Comparison of ENCODE assay signal across 10 mouse cellular contexts in genomic region chr9:21011846-21012312, GRCm38 (mm10). TPM values are rescaled to one million over a fixed set of nuclear protein-coding genes. Genes with fewer than 3 reads are reported as not detected.
A peak's percentile ranks its signal among the peaks of the same experiment; 100 is the strongest.
DNase-seq lines count a peak whose midpoint lies in the region; ATAC-seq and TF ChIP-seq lines count a peak whose summit lies in the region.
"Had no signal": no experiment of that assay in that cellular context is flagged by ENCODE, and none has a peak within 500 bp of the region (broad histone marks: within the 10 kb centered on the region; RNA-seq: fewer than 3 reads in every experiment).

No protein-coding gene starts in this region.

- no peak for TF ChIP-seq CTCF in lung, postnatal 0 days (IDR thresholded peaks at IDR 0.05)

- no peaks in the 10 kb centered on the region for H3K9me3 ChIP-seq in embryonic facial prominence, embryonic 10.5 days
- no peaks in the 10 kb centered on the region for H3K9me3 ChIP-seq in heart, embryonic 10.5 days
- no peaks in the 10 kb centered on the region for H3K9me3 ChIP-seq in kidney, embryonic 16.5 days (ENCODE audit: low read length)
- H3K9me3 ChIP-seq in lung, postnatal 0 days (ENCODE audit: low read length), result no peaks in the 10 kb centered on the region
- no peaks in the 10 kb centered on the region for H3K9me3 ChIP-seq in hindbrain, embryonic 13.5 days
- H3K9me3 ChIP-seq in hindbrain, embryonic 11.5 days (ENCODE audit: control insufficient read depth, low read length), result no peaks in the 10 kb centered on the region

- H3K36me3 ChIP-seq in embryonic facial prominence, embryonic 10.5 days (replicated peaks), result peaks cover 27% of the 10 kb centered on the region
- peaks cover 26% of the 10 kb centered on the region for H3K36me3 ChIP-seq in heart, embryonic 10.5 days
- H3K36me3 ChIP-seq in kidney, embryonic 16.5 days (ENCODE audit: insufficient read depth, low read length), result peaks cover 19% of the 10 kb centered on the region
- 0 out of 2 replicates have a peak, but pooled peaks cover 7% of the 10 kb centered on the region for H3K36me3 ChIP-seq in lung, postnatal 0 days (ENCODE audit: insufficient read depth, low read length)
- peaks cover 29% of the 10 kb centered on the region for H3K36me3 ChIP-seq in hindbrain, embryonic 13.5 days
- H3K36me3 ChIP-seq in hindbrain, embryonic 11.5 days (ENCODE audit: control insufficient read depth, insufficient read depth, low read length), result no peaks in the 10 kb centered on the region

- peaks cover 28% of the 10 kb centered on the region for H3K4me1 ChIP-seq in embryonic facial prominence, embryonic 10.5 days
- H3K4me1 ChIP-seq in heart, embryonic 10.5 days, result peaks cover 27% of the 10 kb centered on the region
- peaks cover 22% of the 10 kb centered on the region; the same call in 1 of the 2 replicates for H3K4me1 ChIP-seq in kidney, embryonic 16.5 days (ENCODE audit: insufficient read depth, low read length)
- peaks cover 13% of the 10 kb centered on the region for H3K4me1 ChIP-seq in lung, postnatal 0 days (ENCODE audit: insufficient read depth, low read depth, low read length)
- H3K4me1 ChIP-seq in hindbrain, embryonic 13.5 days (replicated peaks), result peaks cover 15% of the 10 kb centered on the region
- H3K4me1 ChIP-seq in hindbrain, embryonic 11.5 days (replicated peaks; ENCODE audit: control insufficient read depth, insufficient read depth, low read length), result no peaks in the 10 kb centered on the region

- peaks cover 38% of the 10 kb centered on the region for H3K27me3 ChIP-seq in embryonic facial prominence, embryonic 10.5 days (replicated peaks; ENCODE audit: low read depth, poor library complexity, severe bottlenecking)
- H3K27me3 ChIP-seq in heart, embryonic 10.5 days (ENCODE audit: insufficient read depth, poor library complexity, severe bottlenecking), result peaks cover 38% of the 10 kb centered on the region
- peaks cover 12% of the 10 kb centered on the region; the same call in 1 of the 2 replicates for H3K27me3 ChIP-seq in kidney, embryonic 16.5 days (ENCODE audit: insufficient read depth, low read length)
- H3K27me3 ChIP-seq in lung, postnatal 0 days (replicated peaks; ENCODE audit: insufficient read depth, low read length), result no peaks in the 10 kb centered on the region
- peaks cover 50% of the 10 kb centered on the region for H3K27me3 ChIP-seq in hindbrain, embryonic 13.5 days
- H3K27me3 ChIP-seq in hindbrain, embryonic 11.5 days (ENCODE audit: control insufficient read depth, insufficient read depth, low read length), result peaks cover 28% of the 10 kb centered on the region

- DNase-seq in embryonic facial prominence, embryonic 10.5 days (ENCODE audit: low spot score), result no peak
- no peak for DNase-seq in heart, embryonic 10.5 days (ENCODE audit: low spot score)
- peak; percentile 61 for DNase-seq in lung, postnatal 0 days (ENCODE audit: low spot score)
- DNase-seq in right cerebral cortex, adult 18-20 months, result no peak
- no peak for DNase-seq in right cerebral cortex, postnatal 10 days (ENCODE audit: low spot score in 2 of 2)
- no peak for DNase-seq in hindbrain, embryonic 11.5 days (ENCODE audit: low spot score)
- DNase-seq: thymus, postnatal 14 days had no signal

- ATAC-seq in kidney, embryonic 16.5 days (ENCODE audit: low FRiP score, low TSS enrichment), result no peak
- ATAC-seq in lung, postnatal 0 days, result peak; percentile 46
- ATAC-seq in hindbrain, embryonic 13.5 days (ENCODE audit: low FRiP score), result no peak
- ATAC-seq in hindbrain, embryonic 11.5 days (ENCODE audit: low FRiP score), result no peak

- no peak overlapping the region for H3K4me2 ChIP-seq in kidney, embryonic 16.5 days (replicated peaks; ENCODE audit: low read depth, low read length)
- no peak overlapping the region for H3K4me2 ChIP-seq in lung, postnatal 0 days (replicated peaks; ENCODE audit: low read depth, low read length)
- H3K4me2 ChIP-seq in hindbrain, embryonic 13.5 days, result no peak overlapping the region
- no peak overlapping the region for H3K4me2 ChIP-seq in hindbrain, embryonic 11.5 days (replicated peaks; ENCODE audit: low read depth, low read length)

- peak; percentile 82 for TF ChIP-seq EP300 in lung, postnatal 0 days (IDR thresholded peaks at IDR 0.05)

- H3K9ac ChIP-seq in kidney, embryonic 16.5 days (replicated peaks; ENCODE audit: low read length), result no peak overlapping the region
- no peak overlapping the region for H3K9ac ChIP-seq in lung, postnatal 0 days (replicated peaks; ENCODE audit: low read depth)
- H3K9ac ChIP-seq in hindbrain, embryonic 13.5 days, result no peak overlapping the region
- H3K9ac ChIP-seq in hindbrain, embryonic 11.5 days (ENCODE audit: low read depth, low read length), result no peak overlapping the region

- WGBS in embryonic facial prominence, embryonic 10.5 days, result 63% methylated on average over 5 of the region's 5 CpGs
- 53% methylated on average over 5 of the region's 5 CpGs for WGBS in heart, embryonic 10.5 days
- 48% methylated on average over 5 of the region's 5 CpGs for WGBS in kidney, embryonic 16.5 days
- WGBS in lung, postnatal 0 days, result 13% methylated on average over 5 of the region's 5 CpGs
- 68% methylated on average over 5 of the region's 5 CpGs for WGBS in hindbrain, embryonic 13.5 days
- WGBS in hindbrain, embryonic 11.5 days, result 69% methylated on average over 5 of the region's 5 CpGs

- 0 out of 2 replicates have a peak overlapping the region, but pooled peaks have one; percentile 6 for H3K27ac ChIP-seq in embryonic facial prominence, embryonic 10.5 days (replicated peaks)
- H3K27ac ChIP-seq in heart, embryonic 10.5 days, result peak overlapping the region; percentile 36; the same call in 1 of the 2 replicates
- H3K27ac ChIP-seq in kidney, embryonic 16.5 days (ENCODE audit: low read length), result peak overlapping the region; percentile 75
- peak overlapping the region; percentile 71 for H3K27ac ChIP-seq in lung, postnatal 0 days (ENCODE audit: low read length)
- no peak overlapping the region for H3K27ac ChIP-seq in hindbrain, embryonic 13.5 days
- no peak overlapping the region for H3K27ac ChIP-seq in hindbrain, embryonic 11.5 days (ENCODE audit: low read depth, low read length)

- no peak overlapping the region for H3K4me3 ChIP-seq in embryonic facial prominence, embryonic 10.5 days
- H3K4me3 ChIP-seq in heart, embryonic 10.5 days, result no peak overlapping the region
- H3K4me3 ChIP-seq in kidney, embryonic 16.5 days (ENCODE audit: low read length), result no peak overlapping the region
- H3K4me3 ChIP-seq in lung, postnatal 0 days (ENCODE audit: low read depth, low read length), result no peak overlapping the region
- H3K4me3 ChIP-seq in hindbrain, embryonic 13.5 days, result no peak overlapping the region
- no peak overlapping the region for H3K4me3 ChIP-seq in hindbrain, embryonic 11.5 days (ENCODE audit: low read depth, low read length)

RNA-seq across cellular contexts. Expression of gene Icam1, which starts 3.9 kb away (rescaled TPM):
- 5.9 and 6.0 TPM in 2 replicates for polyA plus RNA-seq in embryonic facial prominence, embryonic 10.5 days (2016; fragmentation: Nextera tagmentation; extraction: Ambion mirVana)
- 7.7 and 9.7 TPM in 2 replicates for polyA plus RNA-seq in heart, embryonic 10.5 days (2016; fragmentation: Nextera tagmentation; extraction: Ambion mirVana)
- 14.2 and 18.0 TPM in 2 replicates for polyA plus RNA-seq in kidney, embryonic 16.5 days (2015; fragmentation: Nextera tagmentation; extraction: Ambion mirVana)
- 236 and 352 TPM in 2 replicates for polyA plus RNA-seq in lung, postnatal 0 days (2015; fragmentation: Nextera tagmentation; extraction: Ambion mirVana)
- polyA plus RNA-seq in hindbrain, embryonic 13.5 days (2015; fragmentation: Nextera tagmentation; extraction: Ambion mirVana), result 3.4 and 4.4 TPM in 2 replicates
- polyA plus RNA-seq in hindbrain, embryonic 11.5 days (2014; fragmentation: Nextera tagmentation; extraction: Ambion mirVana), result 4.3 and 4.5 TPM in 2 replicates

RNA-seq across cellular contexts. Expression of gene Mrpl4, which starts 9.3 kb away (rescaled TPM):
- 154 and 161 TPM in 2 replicates for polyA plus RNA-seq in embryonic facial prominence, embryonic 10.5 days (2016; fragmentation: Nextera tagmentation; extraction: Ambion mirVana)
- 157 and 162 TPM in 2 replicates for polyA plus RNA-seq in heart, embryonic 10.5 days (2016; fragmentation: Nextera tagmentation; extraction: Ambion mirVana)
- 161 and 169 TPM in 2 replicates for polyA plus RNA-seq in kidney, embryonic 16.5 days (2015; fragmentation: Nextera tagmentation; extraction: Ambion mirVana)
- 112 and 125 TPM in 2 replicates for polyA plus RNA-seq in lung, postnatal 0 days (2015; fragmentation: Nextera tagmentation; extraction: Ambion mirVana)
- polyA plus RNA-seq in hindbrain, embryonic 13.5 days (2015; fragmentation: Nextera tagmentation; extraction: Ambion mirVana), result 98.2 and 104 TPM in 2 replicates
- 120 and 132 TPM in 2 replicates for polyA plus RNA-seq in hindbrain, embryonic 11.5 days (2014; fragmentation: Nextera tagmentation; extraction: Ambion mirVana)

RNA-seq across cellular contexts. Expression of gene Icam4, which starts 17.3 kb away (rescaled TPM):
- polyA plus RNA-seq in embryonic facial prominence, embryonic 10.5 days (2016; fragmentation: Nextera tagmentation; extraction: Ambion mirVana), result 3.8 and 5.1 TPM in 2 replicates
- polyA plus RNA-seq in heart, embryonic 10.5 days (2016; fragmentation: Nextera tagmentation; extraction: Ambion mirVana), result 15.2 and 19.9 TPM in 2 replicates
- polyA plus RNA-seq in kidney, embryonic 16.5 days (2015; fragmentation: Nextera tagmentation; extraction: Ambion mirVana), result 0.84 and 0.91 TPM in 2 replicates
- 3.3 and 3.8 TPM in 2 replicates for polyA plus RNA-seq in lung, postnatal 0 days (2015; fragmentation: Nextera tagmentation; extraction: Ambion mirVana)
- polyA plus RNA-seq in hindbrain, embryonic 13.5 days (2015; fragmentation: Nextera tagmentation; extraction: Ambion mirVana), result 0.21 TPM in 1 of 2 replicates, not detected in the other
- 5.4 and 5.7 TPM in 2 replicates for polyA plus RNA-seq in hindbrain, embryonic 11.5 days (2014; fragmentation: Nextera tagmentation; extraction: Ambion mirVana)

RNA-seq across cellular contexts. Expression of gene Icam5, which starts 20.0 kb away (rescaled TPM):
- not detected in 2 replicates for polyA plus RNA-seq in embryonic facial prominence, embryonic 10.5 days (2016; fragmentation: Nextera tagmentation; extraction: Ambion mirVana)
- 0.06 and 0.09 TPM in 2 replicates for polyA plus RNA-seq in heart, embryonic 10.5 days (2016; fragmentation: Nextera tagmentation; extraction: Ambion mirVana)
- polyA plus RNA-seq in kidney, embryonic 16.5 days (2015; fragmentation: Nextera tagmentation; extraction: Ambion mirVana), result 0.39 and 0.45 TPM in 2 replicates
- 0.18 and 0.27 TPM in 2 replicates for polyA plus RNA-seq in lung, postnatal 0 days (2015; fragmentation: Nextera tagmentation; extraction: Ambion mirVana)
- 0.58 and 0.80 TPM in 2 replicates for polyA plus RNA-seq in hindbrain, embryonic 13.5 days (2015; fragmentation: Nextera tagmentation; extraction: Ambion mirVana)
- polyA plus RNA-seq in hindbrain, embryonic 11.5 days (2014; fragmentation: Nextera tagmentation; extraction: Ambion mirVana), result 0.24 TPM in 1 of 2 replicates, not detected in the other
- polyA plus RNA-seq: limb, embryonic 11.5 days had no signal

RNA-seq across cellular contexts. Expression of gene S1pr2, which starts 35.3 kb away (rescaled TPM):
- polyA plus RNA-seq in embryonic facial prominence, embryonic 10.5 days (2016; fragmentation: Nextera tagmentation; extraction: Ambion mirVana), result 38.2 and 42.8 TPM in 2 replicates
- polyA plus RNA-seq in heart, embryonic 10.5 days (2016; fragmentation: Nextera tagmentation; extraction: Ambion mirVana), result 25.1 and 34.6 TPM in 2 replicates
- polyA plus RNA-seq in kidney, embryonic 16.5 days (2015; fragmentation: Nextera tagmentation; extraction: Ambion mirVana), result 35.1 and 37.7 TPM in 2 replicates
- 60.8 and 62.3 TPM in 2 replicates for polyA plus RNA-seq in lung, postnatal 0 days (2015; fragmentation: Nextera tagmentation; extraction: Ambion mirVana)
- 11.0 and 14.3 TPM in 2 replicates for polyA plus RNA-seq in hindbrain, embryonic 13.5 days (2015; fragmentation: Nextera tagmentation; extraction: Ambion mirVana)
- polyA plus RNA-seq in hindbrain, embryonic 11.5 days (2014; fragmentation: Nextera tagmentation; extraction: Ambion mirVana), result 23.4 TPM in 2 replicates

Comparison
In these comparisons a context has a peak if more than half of its experiments do, and no peak if none do; other contexts are left out.
1. H3K27ac ChIP-seq: peak in embryonic facial prominence, embryonic 10.5 days (single experiment), heart, embryonic 10.5 days (single experiment), kidney, embryonic 16.5 days (single experiment) and lung, postnatal 0 days (single experiment); none in hindbrain, embryonic 13.5 days (single experiment) and hindbrain, embryonic 11.5 days (single experiment).
2. RNA of gene Icam1, which starts 3.9 kb away (polyA plus RNA-seq): 236 to 352 TPM in lung, postnatal 0 days; 14.2 to 18.0 TPM in kidney, embryonic 16.5 days, 7.7 to 9.7 TPM in heart, embryonic 10.5 days, 5.9 to 6.0 TPM in embryonic facial prominence, embryonic 10.5 days, 4.3 to 4.5 TPM in hindbrain, embryonic 11.5 days and 3.4 to 4.4 TPM in hindbrain, embryonic 13.5 days; every median in the first group is over 10 times any median in the second.